Mouse (Mus musculus) ovary, adult 10 weeks (tissue): ENCODE results near the gene Hax1. TPM values are rescaled to one million over a fixed set of nuclear protein-coding genes. Genes with fewer than 3 reads are reported as not detected.

Experiments
- polyA plus RNA-seq: library from polyadenylated mRNA; stranded (reverse); fragments of 350-450 nt; fragmentation: Illumina TruSeq; extraction: RNeasy Lipid Tissue Mini Kit (QIAGEN cat#74804); gene quantifications from one replicate; pipeline ENCODE4 v1.2.3, GENCODE M21; 2014

Hax1 gene
- polyA plus RNA-seq, result 45.4 TPM

GRCm38 (mm10) chr3:89998612-89999054 lies at the start of gene Hax1:
Gene Hax1 (minus strand): TSS chr3:89998780.

DNA sequence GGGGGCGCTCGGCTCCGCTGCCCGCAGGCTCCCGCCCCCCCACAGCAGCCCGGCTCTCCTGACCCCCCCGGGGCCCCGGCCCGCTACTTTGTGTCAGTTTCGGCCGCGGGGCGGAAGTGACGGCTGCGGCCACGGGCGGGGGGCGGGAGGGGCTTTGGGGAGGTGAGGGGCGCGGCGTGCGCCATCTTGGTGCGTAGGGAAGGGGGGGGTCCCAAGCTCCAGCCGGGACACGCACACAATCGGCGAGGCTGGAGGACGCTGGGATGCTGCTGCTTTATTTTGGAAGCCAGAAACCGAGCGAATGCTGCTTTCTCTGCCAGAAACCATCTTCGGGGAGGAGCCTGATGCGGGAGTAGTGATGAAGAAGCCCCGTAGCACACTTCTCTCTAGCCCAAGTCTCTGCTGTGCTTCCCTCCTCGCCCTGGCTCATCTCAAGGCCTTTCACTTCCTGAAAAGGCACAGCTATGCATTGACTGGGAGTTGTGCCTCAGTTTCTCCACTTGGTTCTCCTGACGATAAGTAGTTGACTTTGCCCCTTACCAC lies 35.3 kb downstream of the Hax1 start, which contains the start of gene Atp8b2:
TSS of gene Atp8b2 (minus strand) at position 288 of the 543 bp plus-strand sequence.

Other genes with a start within 250 kb of the Hax1 start
- not detected for gene Chrnb2, start 234.1 kb downstream of the Hax1 start, polyA plus RNA-seq
- gene Ube2q1, start 225.2 kb downstream of the Hax1 start, polyA plus RNA-seq, result 71.4 TPM
- 18.5 TPM for gene She, start 167.4 kb downstream of the Hax1 start, polyA plus RNA-seq
- 3.4 TPM for gene Il6ra, start 85.6 kb downstream of the Hax1 start, polyA plus RNA-seq
- 28.7 TPM for gene Atp8b2, start 35.3 kb downstream of the Hax1 start, polyA plus RNA-seq
- gene 4933434E20Rik, start 52.9 kb upstream of the Hax1 start, polyA plus RNA-seq, result 132 TPM
- gene Ubap2l, start 53.8 kb upstream of the Hax1 start, polyA plus RNA-seq, result 137 TPM
- gene Tpm3, start 73.9 kb upstream of the Hax1 start, polyA plus RNA-seq, result 273 TPM
- gene Nup210l, start 105.4 kb upstream of the Hax1 start, polyA plus RNA-seq, result 0.17 TPM
- 2,493 TPM for gene Rps27, start 214.9 kb upstream of the Hax1 start, polyA plus RNA-seq
- gene Rab13, start 214.9 kb upstream of the Hax1 start, polyA plus RNA-seq, result 13.7 TPM
- 97.8 TPM for gene Jtb, start 232.8 kb upstream of the Hax1 start, polyA plus RNA-seq
- 4.3 TPM for gene Creb3l4, start 244.7 kb upstream of the Hax1 start, polyA plus RNA-seq
- 139 TPM for gene Slc39a1, start 249.4 kb upstream of the Hax1 start, polyA plus RNA-seq